Mouse (Mus musculus): Measurements from ENCODE around the gene Slc22a1. TPM values are rescaled to one million over a fixed set of nuclear protein-coding genes. Genes with fewer than 3 reads are reported as not detected.
A peak's percentile ranks its signal among the peaks of the same experiment; 100 is the strongest.

The Slc22a1 gene
- polyA plus RNA-seq, 1 experiment from 2014 or later, result 0.34 TPM

DNA sequence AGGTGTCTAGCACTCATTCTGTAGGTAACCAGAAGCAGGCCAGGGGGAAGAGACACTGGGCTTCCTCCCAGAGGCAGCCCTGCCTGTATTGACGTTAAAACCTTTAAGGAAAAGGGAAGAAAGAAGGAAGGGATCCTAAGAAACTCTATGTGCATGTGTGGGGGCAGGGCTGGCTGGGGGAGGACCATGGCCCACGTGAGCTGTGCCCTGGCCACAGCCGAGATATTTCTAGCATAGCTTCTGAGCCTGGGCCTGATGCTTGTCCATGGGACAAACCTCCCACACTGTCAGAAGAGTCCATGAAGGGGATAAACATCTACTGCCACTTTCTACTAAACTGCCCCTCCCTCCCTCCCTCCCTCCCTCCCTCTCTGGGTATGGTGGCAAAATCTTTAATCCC is 1.8 kb downstream of the Slc22a1 start:
- H3K36me3 ChIP-seq (ENCODE audit: control insufficient read depth, insufficient read depth, low read length), result no peaks in the 10 kb centered on the region
- ATAC-seq (replicated peaks; ENCODE audit: low FRiP score, low TSS enrichment, low read depth) (no peak), DNase-seq (ENCODE audit: low spot score) (no peak)
- no peak overlapping the region for H3K27ac ChIP-seq (ENCODE audit: low read depth)
- no peak overlapping the region for H3K4me2 ChIP-seq (ENCODE audit: low read length)
- H3K4me3 ChIP-seq (ENCODE audit: low read depth, low read length), result no peak overlapping the region
- no peaks in the 10 kb centered on the region for H3K9me3 ChIP-seq (ENCODE audit: control insufficient read depth, low read length)
- peaks cover 14% of the 10 kb centered on the region for H3K4me1 ChIP-seq (replicated peaks; ENCODE audit: control insufficient read depth, insufficient read depth, low read length)
- H3K9ac ChIP-seq (ENCODE audit: low read length), result no peak overlapping the region
- 68% methylated on average over 3 of the region's 3 CpGs for WGBS
- H3K27me3 ChIP-seq (replicated peaks; ENCODE audit: control insufficient read depth, insufficient read depth, low read length), result no peaks in the 10 kb centered on the region

DNA sequence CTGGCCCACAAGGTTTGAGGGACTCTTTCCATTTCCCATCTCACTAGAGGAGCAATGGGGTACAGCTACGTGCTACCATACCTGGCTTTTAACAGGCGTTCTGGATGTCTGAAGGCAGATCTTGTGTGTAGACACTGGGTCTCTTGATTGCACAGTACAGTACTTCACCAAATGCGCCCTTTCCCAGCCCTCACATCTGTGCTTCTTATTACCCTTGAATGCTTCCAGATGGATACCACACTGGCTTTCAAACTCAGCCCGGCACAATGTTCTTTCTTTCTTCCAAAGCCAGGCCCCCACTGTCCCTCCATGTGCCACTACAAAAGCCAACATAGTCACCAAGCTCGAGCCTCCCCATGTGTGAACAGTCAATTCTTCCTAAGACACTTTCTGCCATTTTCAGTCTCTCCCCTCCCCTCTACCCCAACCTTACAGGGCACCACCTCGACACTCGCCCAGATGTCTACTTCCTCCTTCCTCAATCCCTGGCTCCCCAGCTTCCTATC is 3.3 kb downstream of the Slc22a1 start:
- Histone ChIP-seq H3K4me2 (ENCODE audit: low read length) (no peak overlapping the region), H3K9ac (ENCODE audit: low read length) (no peak overlapping the region), H3K27me3 (replicated peaks; ENCODE audit: control insufficient read depth, insufficient read depth, low read length) (no peaks in the 10 kb centered on the region), H3K27ac (ENCODE audit: low read depth) (no peak overlapping the region), H3K4me1 (replicated peaks; ENCODE audit: control insufficient read depth, insufficient read depth, low read length) (peaks cover 19% of the 10 kb centered on the region), H3K9me3 (ENCODE audit: control insufficient read depth, low read length) (no peaks in the 10 kb centered on the region), H3K4me3 (ENCODE audit: low read depth, low read length) (no peak overlapping the region), H3K36me3 (ENCODE audit: control insufficient read depth, insufficient read depth, low read length) (no peaks in the 10 kb centered on the region)
- no peak for DNase-seq (ENCODE audit: low spot score)
- ATAC-seq (replicated peaks; ENCODE audit: low FRiP score, low TSS enrichment, low read depth), result no peak
- WGBS, result 79% methylated on average over 7 of the region's 7 CpGs

GRCm38 (mm10) chr17:12671029-12671605 is 4.5 kb downstream of the Slc22a1 start:
- Histone ChIP-seq H3K36me3 (ENCODE audit: control insufficient read depth, insufficient read depth, low read length) (no peaks in the 10 kb centered on the region), H3K9ac (ENCODE audit: low read length) (no peak overlapping the region), H3K27ac (ENCODE audit: low read depth) (no peak overlapping the region), H3K4me1 (replicated peaks; ENCODE audit: control insufficient read depth, insufficient read depth, low read length) (peaks cover 19% of the 10 kb centered on the region), H3K4me3 (ENCODE audit: low read depth, low read length) (no peak overlapping the region), H3K4me2 (ENCODE audit: low read length) (no peak overlapping the region), H3K9me3 (ENCODE audit: control insufficient read depth, low read length) (no peaks in the 10 kb centered on the region), H3K27me3 (replicated peaks; ENCODE audit: control insufficient read depth, insufficient read depth, low read length) (no peaks in the 10 kb centered on the region)
- DNase-seq (ENCODE audit: low spot score), result no peak
- ATAC-seq (replicated peaks; ENCODE audit: low FRiP score, low TSS enrichment, low read depth), result no peak
- WGBS, result 77% methylated on average over 5 of the region's 5 CpGs

DNA sequence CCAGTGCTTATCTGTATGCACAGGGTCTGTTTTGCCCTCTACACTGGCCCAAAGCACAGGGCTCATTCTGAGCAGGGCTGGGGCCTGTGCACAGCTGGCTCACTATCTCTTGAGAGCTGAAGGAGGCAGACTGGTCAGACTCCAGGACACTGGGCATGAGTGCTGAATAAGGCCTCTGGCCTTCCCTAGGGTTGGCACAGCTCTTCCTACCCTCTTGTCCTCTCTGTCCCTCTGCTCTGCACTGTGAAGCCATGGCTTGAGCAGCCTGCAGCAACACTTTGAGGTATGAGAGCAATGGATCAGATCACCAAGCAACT is 6.3 kb downstream of the Slc22a1 start:
- H3K36me3 ChIP-seq (ENCODE audit: control insufficient read depth, insufficient read depth, low read length), result no peaks in the 10 kb centered on the region
- H3K9me3 ChIP-seq (ENCODE audit: control insufficient read depth, low read length), result no peaks in the 10 kb centered on the region
- no peak overlapping the region for H3K9ac ChIP-seq (ENCODE audit: low read length)
- H3K4me3 ChIP-seq (ENCODE audit: low read depth, low read length), result no peak overlapping the region
- ATAC-seq (replicated peaks; ENCODE audit: low FRiP score, low TSS enrichment, low read depth) (no peak), DNase-seq (ENCODE audit: low spot score) (no peak)
- peak overlapping the region; percentile 76 for H3K27ac ChIP-seq (ENCODE audit: low read depth)
- H3K4me2 ChIP-seq (ENCODE audit: low read length), result no peak overlapping the region
- H3K4me1 ChIP-seq (replicated peaks; ENCODE audit: control insufficient read depth, insufficient read depth, low read length), result peaks cover 19% of the 10 kb centered on the region
- H3K27me3 ChIP-seq (replicated peaks; ENCODE audit: control insufficient read depth, insufficient read depth, low read length), result no peaks in the 10 kb centered on the region

GRCm38 (mm10) chr17:12668478-12669362 is 6.9 kb downstream of the Slc22a1 start:
- Histone ChIP-seq H3K4me2 (ENCODE audit: low read length) (no peak overlapping the region), H3K9me3 (ENCODE audit: control insufficient read depth, low read length) (no peaks in the 10 kb centered on the region), H3K4me1 (replicated peaks; ENCODE audit: control insufficient read depth, insufficient read depth, low read length) (peaks cover 19% of the 10 kb centered on the region), H3K27me3 (replicated peaks; ENCODE audit: control insufficient read depth, insufficient read depth, low read length) (no peaks in the 10 kb centered on the region), H3K4me3 (ENCODE audit: low read depth, low read length) (no peak overlapping the region), H3K9ac (ENCODE audit: low read length) (no peak overlapping the region), H3K36me3 (ENCODE audit: control insufficient read depth, insufficient read depth, low read length) (no peaks in the 10 kb centered on the region), H3K27ac (ENCODE audit: low read depth) (peak overlapping the region; percentile 76)
- ATAC-seq (replicated peaks; ENCODE audit: low FRiP score, low TSS enrichment, low read depth) (no peak; the same call in 1 of the 2 replicates), DNase-seq (ENCODE audit: low spot score) (no peak)
- WGBS, result 5% methylated on average over 7 of the region's 7 CpGs

DNA sequence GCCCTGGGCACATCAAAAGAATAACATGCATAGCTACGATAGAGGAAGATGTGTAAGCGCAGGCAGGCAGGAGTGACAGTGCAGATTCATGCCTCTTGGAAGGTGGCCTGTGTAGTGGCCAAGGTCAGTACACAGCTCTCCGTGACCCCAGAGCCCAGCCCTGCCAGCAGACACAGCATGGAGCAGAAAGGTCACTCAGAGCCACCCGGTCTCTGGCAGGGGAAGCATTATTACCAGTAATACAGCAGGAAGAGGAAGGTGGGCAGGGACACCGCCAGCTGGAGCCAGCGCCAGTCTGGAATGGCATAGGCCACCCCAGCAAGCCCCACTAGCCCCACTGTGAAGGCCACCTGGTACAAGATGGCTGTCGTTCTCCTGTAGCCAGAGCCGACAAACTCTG is 11.5 kb downstream of the Slc22a1 start:
- Histone ChIP-seq H3K4me2 (ENCODE audit: low read length) (no peak overlapping the region), H3K4me3 (ENCODE audit: low read depth, low read length) (no peak overlapping the region), H3K27me3 (replicated peaks; ENCODE audit: control insufficient read depth, insufficient read depth, low read length) (no peaks in the 10 kb centered on the region), H3K4me1 (replicated peaks; ENCODE audit: control insufficient read depth, insufficient read depth, low read length) (peaks cover 9% of the 10 kb centered on the region), H3K9ac (ENCODE audit: low read length) (no peak overlapping the region), H3K9me3 (ENCODE audit: control insufficient read depth, low read length) (no peaks in the 10 kb centered on the region), H3K27ac (ENCODE audit: low read depth) (no peak overlapping the region), H3K36me3 (ENCODE audit: control insufficient read depth, insufficient read depth, low read length) (no peaks in the 10 kb centered on the region)
- DNase-seq (ENCODE audit: low spot score), result no peak
- 75% methylated on average over 8 of the region's 8 CpGs for whole genome bisulfite sequencing
- no peak for ATAC-seq (replicated peaks; ENCODE audit: low FRiP score, low TSS enrichment, low read depth)

- no peak overlapping the region for H3K4me3 ChIP-seq (ENCODE audit: low read depth, low read length)
- H3K4me1 ChIP-seq (replicated peaks; ENCODE audit: control insufficient read depth, insufficient read depth, low read length), result no peaks in the 10 kb centered on the region
- H3K27me3 ChIP-seq (replicated peaks; ENCODE audit: control insufficient read depth, insufficient read depth, low read length), result no peaks in the 10 kb centered on the region
- no peak overlapping the region for H3K27ac ChIP-seq (ENCODE audit: low read depth)
- 70% methylated on average over 13 of the region's 13 CpGs for WGBS
- no peak overlapping the region for H3K9ac ChIP-seq (ENCODE audit: low read length)
- H3K9me3 ChIP-seq (ENCODE audit: control insufficient read depth, low read length), result no peaks in the 10 kb centered on the region
- H3K36me3 ChIP-seq (ENCODE audit: control insufficient read depth, insufficient read depth, low read length), result no peaks in the 10 kb centered on the region
- no peak for DNase-seq (ENCODE audit: low spot score)
- no peak overlapping the region for H3K4me2 ChIP-seq (ENCODE audit: low read length)
- ATAC-seq (replicated peaks; ENCODE audit: low FRiP score, low TSS enrichment, low read depth), result 0 out of 2 replicates have a peak, but pooled peaks have one; percentile 28
These were observed 14.9 kb downstream of the Slc22a1 start for GRCm38 (mm10) chr17:12660572-12661260.

- Histone ChIP-seq H3K4me3 (ENCODE audit: low read depth, low read length) (no peak overlapping the region), H3K9ac (ENCODE audit: low read length) (no peak overlapping the region), H3K27me3 (replicated peaks; ENCODE audit: control insufficient read depth, insufficient read depth, low read length) (no peaks in the 10 kb centered on the region), H3K27ac (ENCODE audit: low read depth) (no peak overlapping the region), H3K4me2 (ENCODE audit: low read length) (no peak overlapping the region), H3K9me3 (ENCODE audit: control insufficient read depth, low read length) (no peaks in the 10 kb centered on the region), H3K4me1 (replicated peaks; ENCODE audit: control insufficient read depth, insufficient read depth, low read length) (no peaks in the 10 kb centered on the region), H3K36me3 (ENCODE audit: control insufficient read depth, insufficient read depth, low read length) (no peaks in the 10 kb centered on the region)
- 84% methylated on average over 10 of the region's 10 CpGs for WGBS
- no peak for DNase-seq (ENCODE audit: low spot score)
- no peak for ATAC-seq (replicated peaks; ENCODE audit: low FRiP score, low TSS enrichment, low read depth)
These were observed 16.4 kb downstream of the Slc22a1 start for GRCm38 (mm10) chr17:12659233-12659632.
